Mouse (Mus musculus) kidney, postnatal 4 days (tissue): Measurements from ENCODE around the gene Psmd3.

ENCODE experiments used
- DNase-seq, 2 experiments: peaks; one replicate each; pipeline ENCODE4 v3.0.0; 2021; ENCODE audit warnings: mixed read lengths in 2 of 2

Gene Psmd3

GRCm38 (mm10) chr11:98693201-98693600 is 10.8 kb downstream of the Psmd3 start:
- DNase-seq, result no peak

DNA sequence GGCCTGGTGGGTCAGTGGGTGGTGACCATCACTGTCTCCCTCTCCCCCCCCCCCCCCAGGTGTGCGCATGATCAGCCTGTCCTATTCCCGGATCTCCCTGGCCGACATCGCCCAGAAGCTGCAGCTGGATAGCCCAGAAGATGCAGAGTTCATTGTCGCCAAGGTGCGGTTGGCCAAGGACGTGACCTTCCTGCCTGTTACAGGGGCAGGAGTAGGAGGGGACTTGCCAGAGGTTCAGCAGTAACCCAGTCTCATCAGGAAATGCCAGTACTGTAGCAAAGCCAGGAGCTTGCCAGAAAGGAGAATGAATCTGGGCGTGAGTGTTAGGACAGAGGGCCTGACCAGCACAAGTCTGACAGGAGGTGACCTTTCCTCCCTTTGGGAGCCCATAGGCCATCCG is 11.4 kb downstream of the Psmd3 start:
- no peak for DNase-seq

- peak in 1 of 2 experiments; percentile 52 for DNase-seq
Observed at GRCm38 (mm10) chr11:98694301-98694700, 11.9 kb downstream of the Psmd3 start.

GRCm38 (mm10) chr11:98695408-98695807 is 13.1 kb downstream of the Psmd3 start:
- DNase-seq, result no peak

- DNase-seq, result peak in 1 of 2 experiments; percentile 62
Observed at GRCm38 (mm10) chr11:98696454-98697216, 14.3 kb downstream of the Psmd3 start.

GRCm38 (mm10) chr11:98697225-98697624 is 14.9 kb downstream of the Psmd3 start:
- no peak for DNase-seq

DNA sequence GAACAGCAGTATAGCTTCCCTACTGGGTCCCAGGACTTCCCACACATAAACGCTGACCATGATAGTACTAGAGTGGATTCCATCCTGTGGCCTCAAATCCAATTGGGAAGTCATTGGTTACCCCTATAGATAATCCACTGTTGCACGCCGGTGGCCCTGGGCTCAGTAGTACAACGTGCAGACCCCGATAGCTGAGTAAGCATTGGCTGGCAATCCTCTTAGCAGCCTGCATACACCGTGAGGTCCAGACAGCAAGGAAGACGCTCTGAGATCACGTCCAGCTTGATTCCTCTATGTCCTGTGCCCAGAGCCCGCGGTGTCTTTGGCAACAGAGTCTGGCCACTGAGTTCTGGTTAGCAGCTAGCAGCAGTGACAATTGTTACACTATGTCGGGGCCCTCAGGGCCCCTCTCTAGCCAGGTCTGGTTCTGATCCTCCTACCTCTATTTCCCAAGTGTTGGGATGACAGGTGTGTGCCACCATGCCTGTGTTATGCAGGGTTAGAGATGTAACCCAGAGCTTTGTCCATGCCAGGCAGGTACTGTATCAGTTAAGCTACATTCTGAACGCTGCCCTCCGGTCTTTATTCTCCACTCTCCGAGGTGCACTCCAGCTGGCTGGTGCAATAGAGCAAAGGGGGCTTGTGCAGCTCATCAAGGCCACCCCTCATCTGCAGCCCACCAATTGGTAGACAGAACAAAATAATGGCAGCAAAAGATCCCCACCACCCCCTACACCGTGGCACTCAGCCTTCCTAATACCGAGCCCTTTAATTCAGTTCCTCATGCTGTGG is 16.7 kb downstream of the Psmd3 start:
- DNase-seq, result no peak

GRCm38 (mm10) chr11:98699911-98700310 is 17.6 kb downstream of the Psmd3 start:
- peak; percentile 89 to 90 for DNase-seq

- no peak for DNase-seq
Observed at GRCm38 (mm10) chr11:98701213-98701670, 18.9 kb downstream of the Psmd3 start, which contains the start of gene Csf3. TSS of gene Csf3 (plus strand) at chr11:98701263.

- no peak for DNase-seq
Observed at GRCm38 (mm10) chr11:98702323-98702722, 20.0 kb downstream of the Psmd3 start.

DNA sequence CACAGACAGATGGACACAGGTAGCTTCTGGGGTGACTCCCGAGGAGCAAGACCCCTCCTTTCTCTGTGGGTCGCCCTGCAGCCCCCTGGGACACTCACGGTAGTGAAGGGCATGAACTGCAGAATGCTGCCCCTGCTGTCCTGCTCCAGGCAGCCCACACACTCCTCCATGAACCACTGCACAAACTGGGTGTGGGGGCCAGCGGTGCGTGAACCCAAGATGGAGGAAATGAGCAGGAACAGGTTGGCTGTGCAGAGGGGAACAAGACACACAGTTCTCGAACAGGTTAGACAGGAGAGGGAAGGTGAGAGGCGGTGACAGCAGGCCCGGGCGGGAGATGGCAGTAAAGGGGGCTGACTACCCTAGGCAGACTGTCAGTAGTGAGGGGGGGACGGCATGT is 22.7 kb downstream of the Psmd3 start:
- DNase-seq, result peak; percentile 53 to 70

- DNase-seq, result peak; percentile 82 to 89
Observed at GRCm38 (mm10) chr11:98707401-98708281, 25.3 kb downstream of the Psmd3 start.

DNA sequence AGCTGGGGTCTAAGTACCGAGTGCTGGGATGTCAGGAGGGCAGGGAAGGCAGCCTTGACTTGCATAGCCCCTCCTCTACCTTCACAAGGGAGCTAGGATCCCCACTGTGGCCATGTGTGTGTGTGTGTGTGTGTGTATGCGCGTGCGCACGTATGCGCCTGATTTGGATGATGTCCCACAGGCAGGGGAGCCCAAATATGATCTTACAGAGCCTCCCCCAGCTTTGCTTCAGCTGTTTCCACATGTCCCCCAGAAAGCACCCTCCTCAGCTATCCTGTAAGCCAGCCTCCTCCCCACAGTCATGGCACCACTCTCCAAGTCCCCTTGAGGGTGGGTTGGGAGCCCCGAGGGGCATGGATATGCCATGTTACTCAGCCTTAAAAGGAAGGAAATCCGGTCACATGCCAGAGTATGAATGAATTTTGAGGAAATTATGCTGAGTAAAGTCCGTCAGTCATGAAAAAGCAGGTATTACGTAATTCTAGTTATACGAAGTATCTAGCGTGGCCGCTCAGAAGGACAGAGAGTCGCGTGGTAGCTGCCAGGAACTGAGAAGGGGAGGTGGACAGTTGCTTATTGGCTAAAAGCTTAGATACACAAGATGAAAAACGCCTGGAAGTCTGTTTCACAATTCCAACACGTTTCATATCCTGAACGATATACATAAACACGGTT is 26.1 kb downstream of the Psmd3 start:
- DNase-seq, result no peak

GRCm38 (mm10) chr11:98709001-98709741 is 26.8 kb downstream of the Psmd3 start:
- peak; percentile 76 to 86 for DNase-seq

DNA sequence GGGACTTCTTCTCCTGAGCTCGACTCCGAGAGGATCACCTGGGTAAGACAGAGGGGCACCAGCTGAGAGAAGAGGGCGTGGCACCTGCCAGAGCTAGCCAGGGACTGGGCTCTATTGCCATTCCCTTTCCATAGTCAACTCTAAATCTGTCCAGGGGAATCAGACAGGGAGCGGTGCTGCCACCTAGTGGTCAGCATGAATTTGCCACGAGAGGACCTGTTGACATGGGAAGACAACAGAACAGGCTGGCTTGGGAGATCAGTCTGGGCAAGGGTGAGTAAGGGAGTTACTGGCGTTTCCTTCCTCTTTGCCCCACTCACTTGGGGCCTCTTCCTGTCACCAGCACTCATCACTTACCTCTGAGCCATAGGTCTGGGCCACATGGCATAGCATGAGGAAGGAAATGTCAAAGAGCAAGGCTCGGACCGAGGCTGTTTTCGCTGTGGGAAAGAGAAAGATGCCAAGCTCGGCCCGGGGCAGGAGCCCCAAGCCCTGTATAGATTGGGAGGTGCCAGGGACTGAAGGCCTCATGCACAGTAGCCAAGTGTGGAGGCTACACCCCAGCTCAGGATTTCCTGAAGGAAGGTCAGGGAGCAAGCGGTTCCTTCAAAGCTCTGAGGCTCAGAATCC is 28.2 kb downstream of the Psmd3 start:
- DNase-seq, result peak; percentile 92 to 94

DNA sequence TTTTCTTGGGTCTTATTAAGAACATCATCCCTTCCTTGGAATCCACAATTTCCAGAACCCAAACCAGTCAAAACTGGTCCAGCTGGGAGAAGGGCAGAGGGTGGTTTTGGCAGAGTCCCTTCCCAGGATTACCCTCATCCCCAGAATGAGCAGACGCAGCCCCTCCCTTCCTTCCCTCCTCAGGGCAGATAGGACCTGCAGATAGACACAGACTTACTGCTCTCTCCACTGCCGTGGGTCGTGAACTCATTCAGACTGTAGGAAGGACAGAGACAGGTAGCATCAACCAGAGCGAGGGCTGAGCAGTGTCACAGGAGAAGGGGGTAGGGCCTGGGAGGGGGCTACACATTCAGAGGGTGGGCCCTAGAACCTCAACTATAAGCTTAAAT is 28.7 kb downstream of the Psmd3 start:
- no peak for DNase-seq

DNA sequence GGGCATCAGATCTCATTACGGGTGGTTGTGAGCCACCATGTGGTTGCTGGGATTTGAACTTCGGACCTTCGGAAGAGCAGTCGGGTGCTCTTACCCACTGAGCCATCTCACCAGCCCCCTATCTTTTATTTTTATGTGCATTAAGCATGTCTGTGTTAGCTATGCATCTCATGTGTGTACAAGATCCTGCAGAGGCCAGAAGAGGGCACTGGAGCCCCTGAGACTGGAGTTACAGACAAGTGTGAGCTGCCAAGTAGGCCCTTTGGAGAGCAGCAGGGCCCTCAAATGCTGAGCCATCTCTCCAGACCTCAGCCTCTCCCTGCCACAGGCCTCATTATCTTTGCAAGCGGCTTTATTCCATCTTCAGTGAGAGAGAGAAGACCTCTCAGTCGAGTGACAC is 29.7 kb downstream of the Psmd3 start:
- peak in 1 of 2 experiments; percentile 70 for DNase-seq

GRCm38 (mm10) chr11:98713703-98714102 is 31.3 kb downstream of the Psmd3 start:
- DNase-seq, result peak in 1 of 2 experiments; percentile 54

- no peak for DNase-seq
Observed at GRCm38 (mm10) chr11:98715946-98716345, 33.6 kb downstream of the Psmd3 start.

DNA sequence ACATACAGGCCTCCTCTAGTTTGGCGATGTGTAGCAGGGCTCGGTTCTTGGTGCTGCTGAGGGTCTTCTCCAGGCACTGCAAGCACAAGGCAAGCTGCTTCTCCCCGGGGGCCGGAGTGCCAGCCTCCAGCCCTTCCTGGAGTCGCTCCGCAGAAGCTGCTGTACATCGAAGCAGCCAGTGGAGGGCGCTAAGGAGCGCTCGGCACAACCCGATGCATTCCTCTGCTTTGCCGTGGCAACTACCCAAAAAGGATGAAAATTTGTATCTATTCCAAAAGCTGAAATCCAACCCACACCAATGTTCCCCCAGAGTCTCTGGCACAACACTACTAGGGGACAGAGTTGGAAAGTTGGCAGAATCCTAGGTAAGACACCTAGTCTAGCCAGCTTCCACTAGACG is 35.5 kb downstream of the Psmd3 start:
- peak; percentile 83 to 89 for DNase-seq

- no peak for DNase-seq
Observed at GRCm38 (mm10) chr11:98720756-98721155, 38.4 kb downstream of the Psmd3 start.
